Mouse (Mus musculus) neural tube, embryonic 15.5 days (tissue): ENCODE measurements around the gene Ntan1. TPM values are rescaled to one million over a fixed set of nuclear protein-coding genes. Genes with fewer than 3 reads are reported as not detected.
"Not testable (repeated sequence)": the region's sequence is repeated elsewhere in the genome, so short reads cannot be mapped to it uniquely, and the experiment has no call there.

Experiments used
- ATAC-seq: fragments of 200-750 bp; cut with Nextera tagmentation; 2 replicates; pipeline ENCODE4 v1.8.0; 2017; ENCODE audit warnings: mild to moderate bottlenecking, moderate TSS enrichment, moderate library complexity; ENCODE audit not compliant: low FRiP score
- H3K27ac ChIP-seq: fragments of 300-500 bp; sonication (generic); replicated peaks from 2 replicates; pipeline ENCODE4 v1.5.1; 2015; ENCODE audit warnings: mild to moderate bottlenecking, inconsistent platforms
- H3K27me3 ChIP-seq: fragments of 300-500 bp; sonication (generic); replicated peaks from 2 replicates; pipeline ENCODE4 v1.6.1; 2015; ENCODE audit warnings: inconsistent platforms
- H3K36me3 ChIP-seq: fragments of 300-500 bp; sonication (generic); 2 replicates; pipeline ENCODE4 v1.6.1; 2015; ENCODE audit warnings: inconsistent platforms
- H3K4me1 ChIP-seq: fragments of 300-500 bp; sonication (generic); 2 replicates; pipeline ENCODE4 v1.6.1; 2015; ENCODE audit warnings: inconsistent platforms
- H3K4me2 ChIP-seq: fragments of 300-500 bp; sonication (generic); 2 replicates; pipeline ENCODE4 v1.6.1; 2015; ENCODE audit warnings: inconsistent platforms, mild to moderate bottlenecking, moderate library complexity
- H3K4me3 ChIP-seq: fragments of 300-500 bp; sonication (generic); replicated peaks from 2 replicates; pipeline ENCODE4 v1.5.1; 2015; ENCODE audit warnings: mild to moderate bottlenecking, inconsistent platforms
- H3K9ac ChIP-seq: fragments of 300-500 bp; sonication (generic); replicated peaks from 2 replicates; pipeline ENCODE4 v1.6.1; 2015; ENCODE audit warnings: mild to moderate bottlenecking, inconsistent platforms
- H3K9me3 ChIP-seq: fragments of 300-500 bp; sonication (generic); replicated peaks from 2 replicates; pipeline ENCODE4 v1.6.1; 2016; ENCODE audit warnings: inconsistent platforms
- WGBS: fragments of 180-500 bp; shearing (Covaris S2); methylation state at CpG from one replicate; pipeline ENCODE4 v1.1.7; 2015; ENCODE audit warnings: mixed read lengths; 5-methylcytosine and 5-hydroxymethylcytosine counted together
- polyA plus RNA-seq: library from polyadenylated mRNA; unstranded; fragments of >200 nt; fragmentation: Nextera tagmentation; extraction: Ambion mirVana; gene quantifications from 2 replicates; pipeline ENCODE4 v1.2.1, GENCODE M21; 2015

Ntan1 gene
- polyA plus RNA-seq, 1 experiment from 2014 or later: 223 TPM

DNA sequence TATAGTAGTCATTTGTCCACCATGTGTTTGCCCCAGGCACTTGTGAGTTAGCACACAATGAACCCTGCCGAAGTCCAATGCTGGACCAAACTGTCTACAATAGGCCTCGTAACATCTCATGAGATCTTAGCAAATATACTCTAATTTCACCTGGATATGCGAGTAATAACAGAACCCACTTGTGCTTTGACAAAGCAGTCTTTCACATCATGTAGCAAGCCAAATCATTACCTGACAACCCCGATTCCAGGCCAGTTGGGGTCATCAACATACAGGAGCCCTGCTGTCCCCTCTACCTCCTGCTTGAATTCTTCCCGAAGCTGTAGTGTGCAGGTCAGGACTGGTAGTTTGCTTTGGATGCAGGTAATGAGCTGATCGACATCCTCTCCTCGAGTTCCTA is 21.4 kb downstream of the Ntan1 start:
- WGBS: 91% methylated on average over 7 of the region's 7 CpGs
- no peaks in the 10 kb centered on the region for H3K4me1 ChIP-seq
- ATAC-seq: no peak

DNA sequence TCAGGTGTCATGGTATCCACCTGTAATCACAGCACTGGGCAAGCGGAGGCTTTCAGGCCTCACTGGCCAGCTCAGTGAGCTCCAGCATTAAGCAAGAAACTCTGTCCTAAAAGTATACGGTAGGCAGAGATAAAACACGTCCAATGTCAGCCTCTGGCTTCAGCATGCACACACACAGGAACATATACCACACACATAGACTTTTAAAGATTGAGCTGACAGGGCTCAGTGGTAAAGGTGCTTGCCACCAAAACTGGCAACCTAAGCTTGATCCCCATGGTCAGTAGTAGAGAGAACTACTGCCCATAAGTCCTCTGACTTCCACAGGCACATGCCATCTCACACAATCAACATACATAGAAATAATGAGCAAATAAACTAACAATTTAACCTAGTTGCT is 22.3 kb downstream of the Ntan1 start:
- no peak overlapping the region for H3K4me2 ChIP-seq
- WGBS: 96% methylated on average over 3 of the region's 3 CpGs
- H3K4me3 ChIP-seq: no peak overlapping the region
- no peak overlapping the region for H3K27ac ChIP-seq
- no peaks in the 10 kb centered on the region for H3K9me3 ChIP-seq
- ATAC-seq: no peak
- H3K27me3 ChIP-seq: no peaks in the 10 kb centered on the region
- H3K36me3 ChIP-seq: peaks cover 85% of the 10 kb centered on the region
- H3K9ac ChIP-seq: no peak overlapping the region
- H3K4me1 ChIP-seq: no peaks in the 10 kb centered on the region

More for the DNA sequence above, 21.4 kb downstream of the Ntan1 start:
- Histone ChIP-seq H3K9ac (no peak overlapping the region), H3K36me3 (peaks cover 86% of the 10 kb centered on the region), H3K4me2 (no peak overlapping the region), H3K27ac (no peak overlapping the region), H3K9me3 (no peaks in the 10 kb centered on the region), H3K4me3 (no peak overlapping the region), H3K27me3 (no peaks in the 10 kb centered on the region)

DNA sequence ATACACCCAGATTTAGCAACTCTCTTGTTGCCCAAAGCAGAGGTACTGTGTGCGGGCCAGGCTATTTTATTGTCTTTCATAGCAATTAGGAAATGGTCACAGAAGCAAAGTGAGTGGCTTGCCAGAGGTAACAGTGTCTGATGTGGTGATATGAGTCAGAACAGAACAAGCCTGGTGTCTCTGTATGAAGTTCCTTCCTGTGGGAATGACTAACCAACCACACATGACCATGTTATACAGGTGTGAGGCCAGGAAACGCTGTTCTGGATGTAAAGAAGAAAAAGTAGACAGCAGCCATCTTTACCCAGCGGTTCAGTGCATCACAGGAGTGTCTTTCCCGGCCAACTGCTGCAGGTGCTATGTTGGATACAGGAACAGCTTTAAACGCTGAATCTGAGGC is 26.4 kb downstream of the Ntan1 start:
- Histone ChIP-seq H3K4me3 (no peak overlapping the region), H3K36me3 (peaks cover 67% of the 10 kb centered on the region), H3K4me1 (no peaks in the 10 kb centered on the region), H3K27ac (no peak overlapping the region), H3K9ac (no peak overlapping the region), H3K4me2 (no peak overlapping the region), H3K9me3 (no peaks in the 10 kb centered on the region), H3K27me3 (no peaks in the 10 kb centered on the region)
- WGBS: 91% methylated on average over 5 of the region's 5 CpGs
- ATAC-seq: no peak

DNA sequence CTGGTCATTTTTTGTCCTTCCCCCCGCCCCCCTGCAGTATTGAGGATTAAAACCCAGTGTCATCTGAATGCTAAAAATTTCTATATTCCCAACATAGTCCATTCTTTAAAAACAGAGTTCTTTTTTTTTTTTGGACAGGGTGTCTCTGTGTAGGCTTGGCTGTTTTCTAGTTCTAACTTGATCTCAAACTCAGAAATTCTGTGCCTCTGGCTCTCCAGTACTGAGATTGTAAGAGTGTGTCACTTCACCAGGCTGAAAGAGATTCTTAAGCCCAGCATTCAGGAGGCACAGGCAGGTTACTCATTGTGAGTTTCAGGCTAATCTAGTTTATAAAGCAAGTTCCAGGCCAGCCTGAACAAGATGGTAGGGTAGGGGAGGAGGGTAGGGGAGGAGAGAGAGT is 28.0 kb downstream of the Ntan1 start:
- H3K36me3 ChIP-seq: peaks cover 58% of the 10 kb centered on the region
- no peaks in the 10 kb centered on the region for H3K4me1 ChIP-seq
- no peaks in the 10 kb centered on the region for H3K9me3 ChIP-seq
- no peaks in the 10 kb centered on the region for H3K27me3 ChIP-seq
- H3K4me3 ChIP-seq: no peak overlapping the region
- no peak for ATAC-seq
- H3K9ac ChIP-seq: no peak overlapping the region
- H3K27ac ChIP-seq: no peak overlapping the region
- WGBS: 94% methylated on average over 1 of the region's 1 CpGs
- H3K4me2 ChIP-seq: no peak overlapping the region

DNA sequence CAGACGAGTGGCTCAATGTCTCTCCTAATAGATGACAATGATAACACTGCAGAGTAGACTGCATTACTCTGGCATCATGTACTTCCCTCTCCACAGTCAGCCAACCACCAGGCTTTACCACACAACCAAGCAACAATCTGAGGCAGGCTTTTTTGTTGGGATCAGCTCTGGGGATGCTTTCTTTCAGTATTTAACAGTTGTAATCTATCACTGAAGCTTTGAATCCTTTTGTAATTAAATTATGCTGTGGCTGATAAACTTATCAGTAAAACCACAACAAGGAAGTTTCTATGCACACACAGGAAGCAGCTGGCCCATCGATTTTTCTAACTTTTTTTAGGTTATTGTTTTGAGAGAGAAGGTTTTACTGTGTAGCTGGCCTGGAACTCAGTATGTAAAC is 29.7 kb downstream of the Ntan1 start:
- H3K9me3 ChIP-seq: no peaks in the 10 kb centered on the region
- no peaks in the 10 kb centered on the region for H3K4me1 ChIP-seq
- ATAC-seq: no peak
- H3K4me3 ChIP-seq: no peak overlapping the region
- H3K36me3 ChIP-seq: peaks cover 48% of the 10 kb centered on the region
- no peaks in the 10 kb centered on the region for H3K27me3 ChIP-seq
- no peak overlapping the region for H3K27ac ChIP-seq
- H3K4me2 ChIP-seq: no peak overlapping the region
- WGBS: 83% methylated on average over 2 of the region's 2 CpGs
- no peak overlapping the region for H3K9ac ChIP-seq

DNA sequence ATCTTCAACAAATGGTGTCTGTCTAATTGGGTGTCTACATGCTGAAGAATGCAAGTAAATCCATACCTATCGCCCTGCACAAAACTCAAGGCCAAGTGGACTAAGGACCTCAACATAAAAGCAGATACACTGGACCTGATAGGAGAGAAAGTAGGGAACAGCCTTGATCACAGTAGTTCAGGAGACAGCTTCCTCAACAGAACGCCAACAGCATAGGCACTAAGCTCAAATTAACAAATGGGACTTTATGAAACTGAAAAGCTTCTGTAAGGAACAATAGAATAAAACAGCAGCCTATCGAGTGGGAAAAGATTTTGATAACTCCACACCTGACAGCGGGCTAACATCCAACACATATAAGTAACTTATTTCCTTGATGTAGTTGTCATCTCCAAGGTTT is 32.8 kb downstream of the Ntan1 start:
- Histone ChIP-seq H3K9ac (no peak overlapping the region), H3K27ac (no peak overlapping the region), H3K4me1 (no peaks in the 10 kb centered on the region), H3K36me3 (peaks cover 39% of the 10 kb centered on the region), H3K27me3 (no peaks in the 10 kb centered on the region), H3K9me3 (no peaks in the 10 kb centered on the region), H3K4me2 (no peak overlapping the region), H3K4me3 (no peak overlapping the region)
- no peak for ATAC-seq
- 98% methylated on average over 4 of the region's 4 CpGs for WGBS

DNA sequence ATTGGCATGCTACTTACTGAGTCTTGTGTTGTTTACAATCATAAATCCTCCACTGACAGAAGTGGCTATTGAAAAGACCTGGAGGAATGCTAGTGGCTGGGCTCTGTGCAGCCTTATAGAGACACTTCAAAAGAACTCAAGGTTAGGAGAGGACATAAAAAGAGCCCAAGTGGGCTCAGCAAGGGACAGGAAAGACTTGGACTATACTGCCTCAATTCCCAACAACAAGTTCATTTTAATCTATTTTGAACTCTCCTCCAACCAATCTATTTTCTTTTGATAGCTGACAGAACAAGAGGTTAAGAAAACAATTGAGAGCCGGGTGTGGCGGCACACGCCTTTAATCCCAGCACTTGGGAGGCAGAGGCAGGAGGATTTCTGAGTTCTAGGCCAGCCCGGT is 35.2 kb downstream of the Ntan1 start:
- Histone ChIP-seq H3K4me3 (no peak overlapping the region), H3K9ac (no peak overlapping the region), H3K36me3 (peaks cover 37% of the 10 kb centered on the region), H3K27ac (no peak overlapping the region), H3K27me3 (no peaks in the 10 kb centered on the region), H3K4me2 (no peak overlapping the region), H3K4me1 (no peaks in the 10 kb centered on the region), H3K9me3 (no peaks in the 10 kb centered on the region)
- ATAC-seq: no peak
- WGBS: 97% methylated on average over 4 of the region's 4 CpGs

DNA sequence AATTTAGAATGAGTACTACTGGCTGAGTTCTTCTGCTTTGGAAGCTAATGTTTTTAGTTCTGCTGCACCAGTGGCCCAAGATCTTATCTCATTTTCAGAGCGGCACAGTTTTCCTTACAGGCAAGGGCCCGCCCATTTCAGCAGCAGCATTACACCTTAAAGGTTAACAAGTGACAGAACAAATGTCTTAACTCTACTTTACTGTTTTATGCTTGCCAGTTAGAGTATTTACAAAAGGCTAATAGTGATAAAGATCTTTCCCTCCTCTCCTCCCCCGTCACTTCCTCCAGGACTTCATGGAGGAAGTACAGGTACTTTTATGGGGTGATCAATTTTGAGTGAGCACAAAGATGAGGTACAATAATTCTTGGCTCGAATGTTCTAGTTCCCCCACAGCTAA is 47.4 kb downstream of the Ntan1 start:
- Histone ChIP-seq H3K4me3 (no peak overlapping the region), H3K27ac (no peak overlapping the region), H3K9ac (no peak overlapping the region), H3K36me3 (peaks cover 13% of the 10 kb centered on the region; the same call in 1 of the 2 replicates), H3K9me3 (no peaks in the 10 kb centered on the region), H3K4me1 (peaks cover 4% of the 10 kb centered on the region; the same call in 1 of the 2 replicates), H3K4me2 (no peak overlapping the region), H3K27me3 (no peaks in the 10 kb centered on the region)
- WGBS: 83% methylated on average over 4 of the region's 4 CpGs
- ATAC-seq: no peak

DNA sequence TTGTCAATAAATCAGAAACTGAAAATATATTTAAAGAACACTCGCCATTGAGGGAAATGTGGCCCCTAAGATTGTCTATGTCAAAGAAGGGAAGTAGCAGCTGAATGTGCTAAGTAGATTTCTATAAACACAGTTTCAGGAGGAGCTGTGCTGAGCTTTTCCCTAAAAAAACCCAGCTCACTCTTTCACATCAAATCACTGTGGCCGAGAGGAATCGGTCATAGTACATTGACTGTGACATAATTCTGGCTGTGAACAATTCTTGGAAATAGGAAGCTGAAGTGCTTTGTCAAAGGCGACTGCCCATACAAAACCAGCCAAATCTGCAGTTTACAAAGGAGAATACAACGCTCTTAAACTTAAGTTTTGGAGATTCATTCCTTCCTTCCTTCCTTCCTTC is 48.0 kb downstream of the Ntan1 start:
- 79% methylated on average over 5 of the region's 5 CpGs for WGBS
- H3K4me1 ChIP-seq: peaks cover 4% of the 10 kb centered on the region; the same call in 1 of the 2 replicates
- no peak overlapping the region for H3K9ac ChIP-seq
- H3K36me3 ChIP-seq: peaks cover 13% of the 10 kb centered on the region; the same call in 1 of the 2 replicates
- ATAC-seq: no peak
- no peaks in the 10 kb centered on the region for H3K9me3 ChIP-seq
- no peaks in the 10 kb centered on the region for H3K27me3 ChIP-seq
- H3K4me2 ChIP-seq: no peak overlapping the region
- H3K4me3 ChIP-seq: no peak overlapping the region
- no peak overlapping the region for H3K27ac ChIP-seq

DNA sequence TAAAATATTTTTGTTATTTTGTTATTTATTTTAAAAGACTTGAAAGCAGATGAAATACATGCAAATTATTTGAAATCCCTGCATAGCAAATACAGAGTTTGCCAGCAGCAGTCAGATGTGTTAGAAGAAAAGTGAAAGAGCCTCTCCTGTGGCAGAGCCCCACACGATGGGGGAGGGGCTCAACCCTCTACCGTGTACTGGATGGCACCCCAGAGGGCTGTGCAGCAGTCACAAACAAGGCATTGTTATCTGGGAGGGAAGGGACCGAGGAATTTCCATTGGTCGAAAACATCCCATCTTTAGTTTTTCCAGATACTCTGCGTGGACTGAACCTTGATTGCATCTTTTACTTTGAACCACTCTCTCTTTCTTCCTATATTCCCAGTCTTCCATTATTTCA is 48.8 kb downstream of the Ntan1 start:
- H3K4me1 ChIP-seq, ATAC-seq, H3K4me2 ChIP-seq, H3K9me3 ChIP-seq, H3K9ac ChIP-seq, H3K4me3 ChIP-seq, H3K27me3 ChIP-seq, H3K27ac ChIP-seq: not testable (repeated sequence)
- H3K36me3 ChIP-seq: peaks cover 19% of the 10 kb centered on the region
- WGBS: 9% methylated on average over 5 of the region's 5 CpGs

DNA sequence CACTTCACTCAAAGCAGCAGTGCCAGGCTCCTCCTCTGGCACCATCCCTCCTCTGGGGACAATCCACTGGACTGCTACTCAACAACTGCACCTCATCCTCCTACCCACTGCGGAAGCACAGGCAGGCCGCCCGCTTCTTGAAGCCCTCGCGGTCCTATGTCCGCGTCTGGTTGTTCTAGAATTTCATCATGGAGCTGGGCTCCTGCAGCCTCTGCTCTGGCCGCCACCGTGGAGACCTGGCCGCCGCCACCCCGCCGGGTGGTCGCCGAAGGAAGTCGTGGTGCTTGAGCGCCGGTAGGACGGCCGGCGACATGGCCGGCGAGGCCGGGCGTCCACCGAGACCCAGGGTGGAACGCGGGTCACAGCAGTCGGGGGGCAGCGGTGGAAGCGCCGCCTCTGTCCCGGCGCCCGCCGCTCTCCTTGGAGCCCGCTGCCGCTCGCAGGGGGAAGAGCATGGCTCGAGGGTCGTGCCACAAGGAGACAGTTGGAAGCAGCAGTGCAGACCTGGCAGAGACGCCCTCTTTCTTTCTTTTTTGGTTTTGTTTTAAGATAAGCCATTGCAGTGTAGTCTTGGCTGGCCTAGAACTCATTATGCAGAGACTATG is 49.4 kb downstream of the Ntan1 start:
- no peaks in the 10 kb centered on the region for H3K27me3 ChIP-seq
- peak overlapping the region; percentile 17 for H3K4me3 ChIP-seq
- H3K27ac ChIP-seq: 0 out of 2 replicates have a peak overlapping the region, but pooled peaks have one; percentile 33
- H3K9ac ChIP-seq: no peak overlapping the region
- peak overlapping the region; percentile 37 for H3K4me2 ChIP-seq
- no peaks in the 10 kb centered on the region for H3K9me3 ChIP-seq
- WGBS: 6% methylated on average over 42 of the region's 42 CpGs
- H3K36me3 ChIP-seq: peaks cover 17% of the 10 kb centered on the region
- ATAC-seq: peak; percentile 65; the same call in 1 of the 2 replicates
- H3K4me1 ChIP-seq: peaks cover 4% of the 10 kb centered on the region; the same call in 1 of the 2 replicates

DNA sequence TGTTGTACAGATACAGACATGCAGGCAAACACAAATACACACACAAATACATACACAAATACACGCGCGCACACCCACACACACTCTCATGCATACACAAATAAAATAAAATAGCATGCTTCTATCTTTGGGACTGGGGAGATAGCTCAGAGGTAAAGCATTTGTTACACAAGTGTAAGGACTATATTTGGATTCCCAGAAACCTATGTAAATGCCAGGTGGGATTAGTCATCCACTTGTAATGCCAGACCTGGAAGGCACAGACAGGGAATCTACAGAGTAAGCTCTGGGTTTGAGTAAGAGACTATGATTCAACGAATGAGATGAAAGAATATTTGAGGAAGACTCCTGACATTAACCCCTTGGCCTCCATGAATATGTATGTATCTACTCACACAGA is 56.8 kb downstream of the Ntan1 start:
- H3K4me1 ChIP-seq: no peaks in the 10 kb centered on the region
- H3K4me2 ChIP-seq: no peak overlapping the region
- H3K36me3 ChIP-seq: peaks cover 41% of the 10 kb centered on the region
- no peak for ATAC-seq
- H3K4me3 ChIP-seq: no peak overlapping the region
- H3K27me3 ChIP-seq: no peaks in the 10 kb centered on the region
- H3K27ac ChIP-seq: no peak overlapping the region
- WGBS: 93% methylated on average over 4 of the region's 4 CpGs
- H3K9ac ChIP-seq: no peak overlapping the region
- H3K9me3 ChIP-seq: no peaks in the 10 kb centered on the region
